ENCODE assay signal across 10 mouse cellular contexts in genomic region chr6:148234105-148234828, GRCm38 (mm10).
"Had no signal": no experiment of that assay in that cellular context is flagged by ENCODE, and none has a peak within 500 bp of the region (broad histone marks: within the 10 kb centered on the region; RNA-seq: fewer than 3 reads in every experiment).

No protein-coding gene starts in this region.

- ATAC-seq: intestine, embryonic 15.5 days had no signal

- H3K27ac ChIP-seq: intestine, embryonic 15.5 days; limb, embryonic 10.5 days; midbrain, embryonic 12.5 days; neural tube, embryonic 12.5 days had no signal

- H3K4me2 ChIP-seq: intestine, embryonic 15.5 days; liver, embryonic 11.5 days; lung, embryonic 14.5 days; midbrain, embryonic 12.5 days; neural tube, embryonic 12.5 days had no signal

- DNase-seq: kidney, adult 18-20 months; kidney, postnatal 25 days; lung, embryonic 14.5 days; right cerebral cortex, postnatal 14 days; thymus, postnatal 36 days had no signal

- H3K27me3 ChIP-seq: intestine, embryonic 15.5 days; midbrain, embryonic 12.5 days; neural tube, embryonic 12.5 days had no signal

- H3K9ac ChIP-seq: intestine, embryonic 15.5 days; lung, embryonic 14.5 days; midbrain, embryonic 12.5 days; neural tube, embryonic 12.5 days had no signal

- H3K36me3 ChIP-seq: intestine, embryonic 15.5 days; limb, embryonic 10.5 days; midbrain, embryonic 12.5 days; neural tube, embryonic 12.5 days had no signal

- H3K4me3 ChIP-seq: intestine, embryonic 15.5 days; limb, embryonic 10.5 days; midbrain, embryonic 12.5 days; neural tube, embryonic 12.5 days had no signal

- H3K9me3 ChIP-seq: intestine, embryonic 15.5 days; limb, embryonic 10.5 days; midbrain, embryonic 12.5 days; neural tube, embryonic 12.5 days had no signal

- H3K4me1 ChIP-seq: intestine, embryonic 15.5 days; limb, embryonic 10.5 days; midbrain, embryonic 12.5 days; neural tube, embryonic 12.5 days had no signal
